Mouse (Mus musculus) cerebellum, adult 8-10 months (tissue): Measurements from ENCODE around the gene Siah2.

Experiments
- DNase-seq: peaks from one replicate; pipeline ENCODE4 v3.0.0; 2022

Gene Siah2

GRCm38 (mm10) chr3:58691997-58692721 lies at the start of gene Siah2:
Siah2 (minus strand) TSS chr3:58692400.
- DNase-seq = peak; percentile 91

- DNase-seq = no peak
Observed at GRCm38 (mm10) chr3:58739536-58739935, 47.3 kb upstream of the Siah2 start.

GRCm38 (mm10) chr3:58738346-58739089 lies 46.3 kb upstream of the Siah2 start:
- DNase-seq = no peak

- DNase-seq = no peak
Observed at GRCm38 (mm10) chr3:58731520-58731919, 39.3 kb upstream of the Siah2 start.

GRCm38 (mm10) chr3:58730580-58730979 lies 38.4 kb upstream of the Siah2 start:
- no peak for DNase-seq

- DNase-seq = no peak
Observed at GRCm38 (mm10) chr3:58729549-58729948, 37.3 kb upstream of the Siah2 start.

- no peak for DNase-seq
Observed at GRCm38 (mm10) chr3:58727601-58728000, 35.4 kb upstream of the Siah2 start.

- DNase-seq = peak; percentile 65
Observed at GRCm38 (mm10) chr3:58727012-58727411, 34.8 kb upstream of the Siah2 start.

GRCm38 (mm10) chr3:58726374-58726773 lies 34.2 kb upstream of the Siah2 start:
- DNase-seq = no peak

GRCm38 (mm10) chr3:58724815-58725214 lies 32.6 kb upstream of the Siah2 start:
- DNase-seq = no peak

- no peak for DNase-seq
Observed at GRCm38 (mm10) chr3:58723656-58724055, 31.5 kb upstream of the Siah2 start.

- no peak for DNase-seq
Observed at GRCm38 (mm10) chr3:58719461-58720230, 27.4 kb upstream of the Siah2 start.

GRCm38 (mm10) chr3:58716705-58717104 lies 24.5 kb upstream of the Siah2 start:
- DNase-seq = no peak

GRCm38 (mm10) chr3:58714767-58715166 lies 22.6 kb upstream of the Siah2 start:
- DNase-seq = no peak

GRCm38 (mm10) chr3:58714034-58714433 lies 21.8 kb upstream of the Siah2 start:
- DNase-seq = no peak

GRCm38 (mm10) chr3:58713191-58713590 lies 21.0 kb upstream of the Siah2 start:
- DNase-seq = no peak

GRCm38 (mm10) chr3:58704547-58704946 lies 12.3 kb upstream of the Siah2 start:
- DNase-seq = no peak

GRCm38 (mm10) chr3:58703748-58704147 lies 11.5 kb upstream of the Siah2 start:
- DNase-seq = no peak

GRCm38 (mm10) chr3:58702329-58702728 lies 10.1 kb upstream of the Siah2 start:
- no peak for DNase-seq

- no peak for DNase-seq
Observed at GRCm38 (mm10) chr3:58701441-58701840, 9.2 kb upstream of the Siah2 start.

GRCm38 (mm10) chr3:58697926-58698325 lies 5.7 kb upstream of the Siah2 start:
- DNase-seq = no peak

- no peak for DNase-seq
Observed at GRCm38 (mm10) chr3:58696806-58697205, 4.6 kb upstream of the Siah2 start.

GRCm38 (mm10) chr3:58695507-58695906 lies 3.3 kb upstream of the Siah2 start:
- DNase-seq = no peak

- no peak for DNase-seq
Observed at GRCm38 (mm10) chr3:58695044-58695443, 2.8 kb upstream of the Siah2 start.
